Mouse (Mus musculus): Measurements from ENCODE around the gene Gpatch1. TPM values are rescaled to one million over a fixed set of nuclear protein-coding genes. Genes with fewer than 3 reads are reported as not detected.
"Not testable (repeated sequence)": the region's sequence is repeated elsewhere in the genome, so short reads cannot be mapped to it uniquely, and the experiment has no call there.

Gene Gpatch1
- total and polyA plus RNA-seq, 3 experiments = 13.4 to 27.1 (median 17.3) TPM

DNA sequence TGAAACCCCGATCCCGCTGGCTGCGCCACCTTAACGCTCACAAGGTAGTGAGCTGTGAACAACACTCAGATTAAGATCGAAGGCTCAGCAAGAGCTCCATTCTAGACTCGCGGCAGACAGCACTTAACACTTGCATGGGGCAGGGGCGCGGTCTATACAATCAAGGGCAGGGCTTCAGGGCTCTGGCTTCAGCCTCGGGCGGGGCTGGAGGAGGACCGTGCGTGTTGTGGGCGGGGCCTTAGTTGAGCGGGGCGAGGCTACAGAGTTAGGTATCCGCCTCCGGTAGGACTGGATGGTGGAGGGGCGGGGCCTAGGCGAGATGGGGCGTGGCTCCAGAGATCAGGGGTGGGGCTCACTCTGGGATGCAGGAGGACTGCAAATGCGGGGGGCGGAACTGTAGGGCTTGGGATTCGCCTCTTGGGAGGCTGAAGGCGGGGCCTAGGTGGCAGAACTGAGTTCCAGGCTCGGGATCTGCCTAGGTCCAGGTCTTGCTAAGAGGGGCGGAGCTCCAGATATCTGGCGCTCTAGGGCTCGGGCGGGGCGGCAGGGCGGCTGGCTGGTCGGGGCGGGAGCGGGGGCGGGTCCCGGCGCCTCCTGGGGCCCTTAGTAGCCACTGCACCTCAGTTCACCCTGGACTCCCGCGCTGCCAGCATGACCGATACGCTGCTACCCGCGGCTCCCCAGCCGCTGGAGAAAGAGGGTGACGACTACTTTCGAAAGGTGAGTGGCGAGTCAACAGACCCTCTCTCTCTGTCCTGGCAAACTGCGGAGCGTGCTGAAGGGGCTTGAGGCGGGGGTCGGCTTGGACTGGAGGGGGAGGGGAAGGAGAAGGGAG lies 15.7 kb upstream of the Gpatch1 start, which contains the start of gene Rhpn2:
TSS of gene Rhpn2 (plus strand) at position 479 of the 835 bp plus-strand sequence.
- DNase-seq (ENCODE audit: low spot score) (peak; percentile 94), ATAC-seq (ENCODE audit: extremely low read depth, insufficient number of reproducible peaks, low FRiP score, poor library complexity, severe bottlenecking) (peak; percentile 93)
- Histone ChIP-seq H3K4me1 (ENCODE audit: insufficient read depth, low read depth, low read length) (peaks cover 23% of the 10 kb centered on the region), H3K36me3 (replicated peaks) (no peaks in the 10 kb centered on the region), H3K9me3 (replicated peaks) (no peaks in the 10 kb centered on the region), H3K4me3 (ENCODE audit: low read depth, low read length) (peak within 1 kb of the TSS; percentile 74), H3K27me3 (ENCODE audit: insufficient read depth, low read length) (peaks cover 57% of the 10 kb centered on the region)
- TF ChIP-seq CTCF (IDR thresholded peaks at IDR 0.05; ENCODE audit: low read depth, low read length) (no peak), TAL1 (conservative IDR thresholded peaks at IDR 0.05; ENCODE audit: low read depth, low read length) (no peak), GATA1 (IDR thresholded peaks at IDR 0.05; ENCODE audit: borderline replicate concordance, low read length) (no peak), POLR2AphosphoS5 (IDR thresholded peaks at IDR 0.05; ENCODE audit: insufficient replicate concordance, low read depth, low read length) (no peak), GATA2 (IDR thresholded peaks at IDR 0.05; ENCODE audit: borderline replicate concordance, low read depth, low read length) (no peak)

DNA sequence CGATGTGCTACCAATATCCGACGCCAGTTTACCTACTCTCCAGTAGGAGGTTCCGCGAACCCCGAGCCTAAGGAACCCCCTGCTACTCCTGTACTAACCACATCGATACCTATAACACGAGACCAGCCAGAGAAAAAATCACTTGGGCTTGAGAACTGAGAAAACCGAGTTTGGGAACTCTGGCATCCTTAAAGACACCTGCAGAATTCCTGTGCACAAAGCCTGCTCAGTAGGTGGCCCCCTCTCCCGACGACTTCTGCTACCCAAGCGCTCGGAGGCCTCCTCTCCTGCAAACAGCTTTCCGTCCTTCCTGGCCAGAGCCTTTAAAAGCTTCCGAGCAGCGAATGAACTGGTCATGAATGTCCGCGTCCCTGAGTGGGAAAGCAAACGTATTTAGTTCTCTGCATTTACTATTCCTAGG lies 15.0 kb upstream of the Gpatch1 start:
- H3K9me3 ChIP-seq (replicated peaks) = no peaks in the 10 kb centered on the region
- H3K4me3 ChIP-seq (ENCODE audit: low read depth, low read length) = peak overlapping the region; percentile 74
- DNase-seq (ENCODE audit: low spot score) (no peak), ATAC-seq (ENCODE audit: extremely low read depth, insufficient number of reproducible peaks, low FRiP score, poor library complexity, severe bottlenecking) (no peak)
- H3K27me3 ChIP-seq (ENCODE audit: insufficient read depth, low read length) = peaks cover 52% of the 10 kb centered on the region
- no peaks in the 10 kb centered on the region for H3K36me3 ChIP-seq (replicated peaks)
- peaks cover 23% of the 10 kb centered on the region for H3K4me1 ChIP-seq (ENCODE audit: insufficient read depth, low read depth, low read length)
- no peak for TF ChIP-seq GATA2 (IDR thresholded peaks at IDR 0.05; ENCODE audit: borderline replicate concordance, low read depth, low read length)
- no peak for TF ChIP-seq CTCF (IDR thresholded peaks at IDR 0.05; ENCODE audit: low read depth, low read length)
- no peak for TF ChIP-seq POLR2AphosphoS5 (IDR thresholded peaks at IDR 0.05; ENCODE audit: insufficient replicate concordance, low read depth, low read length)
- no peak for TF ChIP-seq TAL1 (conservative IDR thresholded peaks at IDR 0.05; ENCODE audit: low read depth, low read length)
- no peak for TF ChIP-seq GATA1 (IDR thresholded peaks at IDR 0.05; ENCODE audit: borderline replicate concordance, low read length)

- DNase-seq (ENCODE audit: low spot score) (no peak), ATAC-seq (ENCODE audit: extremely low read depth, insufficient number of reproducible peaks, low FRiP score, poor library complexity, severe bottlenecking) (no peak)
- TF ChIP-seq CTCF (IDR thresholded peaks at IDR 0.05; ENCODE audit: low read depth, low read length) (no peak), POLR2AphosphoS5 (IDR thresholded peaks at IDR 0.05; ENCODE audit: insufficient replicate concordance, low read depth, low read length) (no peak), GATA1 (IDR thresholded peaks at IDR 0.05; ENCODE audit: borderline replicate concordance, low read length) (no peak), GATA2 (IDR thresholded peaks at IDR 0.05; ENCODE audit: borderline replicate concordance, low read depth, low read length) (no peak), TAL1 (conservative IDR thresholded peaks at IDR 0.05; ENCODE audit: low read depth, low read length) (no peak)
- H3K36me3 ChIP-seq (replicated peaks) = no peaks in the 10 kb centered on the region
- H3K27me3 ChIP-seq (ENCODE audit: insufficient read depth, low read length) = peaks cover 47% of the 10 kb centered on the region
- peaks cover 23% of the 10 kb centered on the region for H3K4me1 ChIP-seq (ENCODE audit: insufficient read depth, low read depth, low read length)
- no peaks in the 10 kb centered on the region for H3K9me3 ChIP-seq (replicated peaks)
- no peak overlapping the region for H3K4me3 ChIP-seq (ENCODE audit: low read depth, low read length)
These were observed 13.3 kb upstream of the Gpatch1 start for GRCm38 (mm10) chr7:35331590-35331989.

GRCm38 (mm10) chr7:35322732-35323420 lies 4.6 kb upstream of the Gpatch1 start:
- no peak for TF ChIP-seq POLR2AphosphoS5 (IDR thresholded peaks at IDR 0.05; ENCODE audit: insufficient replicate concordance, low read depth, low read length)
- TF ChIP-seq TAL1 (conservative IDR thresholded peaks at IDR 0.05; ENCODE audit: low read depth, low read length) = no peak
- TF ChIP-seq GATA1 (IDR thresholded peaks at IDR 0.05; ENCODE audit: borderline replicate concordance, low read length) = no peak
- TF ChIP-seq CTCF (IDR thresholded peaks at IDR 0.05; ENCODE audit: low read depth, low read length) = no peak
- no peak for TF ChIP-seq GATA2 (IDR thresholded peaks at IDR 0.05; ENCODE audit: borderline replicate concordance, low read depth, low read length)
- peaks cover 20% of the 10 kb centered on the region for H3K4me1 ChIP-seq (ENCODE audit: insufficient read depth, low read depth, low read length)
- no peak overlapping the region; the same call in 1 of the 2 replicates for H3K4me3 ChIP-seq (ENCODE audit: low read depth, low read length)
- peaks cover 19% of the 10 kb centered on the region for H3K27me3 ChIP-seq (ENCODE audit: insufficient read depth, low read length)
- H3K9me3 ChIP-seq (replicated peaks) = no peaks in the 10 kb centered on the region
- ATAC-seq (ENCODE audit: extremely low read depth, insufficient number of reproducible peaks, low FRiP score, poor library complexity, severe bottlenecking) = no peak
- no peaks in the 10 kb centered on the region for H3K36me3 ChIP-seq (replicated peaks)
- no peak for DNase-seq (ENCODE audit: low spot score)

DNA sequence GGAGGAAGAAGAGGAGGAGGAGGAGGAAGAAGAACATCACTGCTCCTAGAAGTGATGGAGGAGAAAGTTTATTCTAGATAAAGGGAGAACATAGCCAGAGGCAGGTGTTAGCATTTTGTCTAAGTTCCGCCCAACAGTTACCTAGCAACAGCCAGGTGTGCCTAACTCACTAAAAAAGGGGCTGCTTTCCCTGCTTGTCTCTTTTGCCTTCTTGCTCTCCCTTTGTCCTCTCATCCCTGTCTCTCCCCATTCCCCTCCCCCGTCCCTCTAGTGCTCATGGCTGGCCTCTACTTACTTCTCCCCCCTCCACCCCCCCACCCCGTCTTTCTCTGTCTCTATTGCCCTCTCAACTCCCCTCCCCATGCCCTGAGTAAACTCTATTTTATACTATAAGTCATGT lies 3.9 kb upstream of the Gpatch1 start:
- Histone ChIP-seq H3K4me3 (ENCODE audit: low read depth, low read length) (no peak overlapping the region), H3K36me3 (replicated peaks) (no peaks in the 10 kb centered on the region), H3K27me3 (ENCODE audit: insufficient read depth, low read length) (peaks cover 15% of the 10 kb centered on the region), H3K9me3 (replicated peaks) (no peaks in the 10 kb centered on the region), H3K4me1 (ENCODE audit: insufficient read depth, low read depth, low read length) (peaks cover 27% of the 10 kb centered on the region)
- no peak for TF ChIP-seq CTCF (IDR thresholded peaks at IDR 0.05; ENCODE audit: low read depth, low read length)
- TF ChIP-seq GATA1 (IDR thresholded peaks at IDR 0.05; ENCODE audit: borderline replicate concordance, low read length) = no peak
- no peak for TF ChIP-seq GATA2 (IDR thresholded peaks at IDR 0.05; ENCODE audit: borderline replicate concordance, low read depth, low read length)
- DNase-seq (ENCODE audit: low spot score) (no peak), ATAC-seq (ENCODE audit: extremely low read depth, insufficient number of reproducible peaks, low FRiP score, poor library complexity, severe bottlenecking) (no peak)

DNA sequence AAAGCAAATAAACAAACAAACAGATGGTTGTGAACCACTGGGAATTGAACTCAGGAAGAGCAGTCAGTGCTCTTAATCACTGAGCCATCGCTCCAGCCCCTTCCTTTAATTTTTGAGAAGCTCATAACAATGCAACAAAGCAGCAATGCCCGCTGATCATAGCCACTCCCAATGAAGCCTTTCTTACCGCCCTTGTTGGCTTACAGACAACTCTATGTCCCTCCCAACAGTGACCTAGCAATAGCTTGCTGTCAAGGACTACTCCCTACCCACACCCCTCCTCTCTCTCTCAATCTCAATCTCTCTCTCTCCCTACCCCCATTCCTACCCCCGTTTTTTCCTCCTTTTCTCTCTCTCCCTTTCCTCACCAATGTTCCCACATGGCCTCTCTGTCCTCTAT lies 1.5 kb upstream of the Gpatch1 start:
- no peak for ATAC-seq (ENCODE audit: extremely low read depth, insufficient number of reproducible peaks, low FRiP score, poor library complexity, severe bottlenecking)
- H3K9me3 ChIP-seq (replicated peaks) = no peaks in the 10 kb centered on the region
- TF ChIP-seq CTCF (IDR thresholded peaks at IDR 0.05; ENCODE audit: low read depth, low read length) (no peak), GATA2 (IDR thresholded peaks at IDR 0.05; ENCODE audit: borderline replicate concordance, low read depth, low read length) (no peak), TAL1 (conservative IDR thresholded peaks at IDR 0.05; ENCODE audit: low read depth, low read length) (no peak), GATA1 (IDR thresholded peaks at IDR 0.05; ENCODE audit: borderline replicate concordance, low read length) (no peak), POLR2AphosphoS5 (IDR thresholded peaks at IDR 0.05; ENCODE audit: insufficient replicate concordance, low read depth, low read length) (no peak)
- DNase-seq (ENCODE audit: low spot score) = no peak
- H3K4me3 ChIP-seq (ENCODE audit: low read depth, low read length) = no peak overlapping the region
- peaks cover 32% of the 10 kb centered on the region for H3K4me1 ChIP-seq (ENCODE audit: insufficient read depth, low read depth, low read length)
- H3K27me3 ChIP-seq (ENCODE audit: insufficient read depth, low read length) = peaks cover 12% of the 10 kb centered on the region
- H3K36me3 ChIP-seq (replicated peaks) = peaks cover 5% of the 10 kb centered on the region

DNA sequence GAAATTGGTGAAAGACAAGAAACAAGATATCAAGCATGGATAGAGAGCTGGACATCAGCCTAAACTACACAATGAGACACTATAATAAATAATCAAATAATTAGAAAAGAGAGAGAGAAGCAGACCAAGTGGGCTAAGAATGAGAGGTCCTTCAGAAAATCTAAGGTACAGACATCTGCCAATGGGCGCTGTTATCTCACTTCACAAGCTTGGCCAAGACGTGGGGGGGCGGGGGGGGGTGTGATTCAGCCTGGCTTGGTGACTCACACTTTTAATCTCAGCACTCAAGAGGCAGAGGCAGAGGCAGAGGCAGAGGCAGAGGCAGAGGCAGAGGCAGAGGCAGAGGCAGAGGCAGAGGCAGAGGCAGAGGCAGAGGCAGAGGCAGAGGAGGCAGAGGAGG lies 981 bp upstream of the Gpatch1 start:
- ATAC-seq (ENCODE audit: extremely low read depth, insufficient number of reproducible peaks, low FRiP score, poor library complexity, severe bottlenecking); H3K9me3 ChIP-seq (replicated peaks); DNase-seq (ENCODE audit: low spot score); H3K4me3 ChIP-seq (ENCODE audit: low read depth, low read length); H3K36me3 ChIP-seq (replicated peaks): not testable (repeated sequence)
- Histone ChIP-seq H3K27me3 (ENCODE audit: insufficient read depth, low read length) (peaks cover 12% of the 10 kb centered on the region), H3K4me1 (ENCODE audit: insufficient read depth, low read depth, low read length) (peaks cover 35% of the 10 kb centered on the region)
